8 mouse cellular contexts compared by ENCODE assay signal in the genomic region with DNA sequence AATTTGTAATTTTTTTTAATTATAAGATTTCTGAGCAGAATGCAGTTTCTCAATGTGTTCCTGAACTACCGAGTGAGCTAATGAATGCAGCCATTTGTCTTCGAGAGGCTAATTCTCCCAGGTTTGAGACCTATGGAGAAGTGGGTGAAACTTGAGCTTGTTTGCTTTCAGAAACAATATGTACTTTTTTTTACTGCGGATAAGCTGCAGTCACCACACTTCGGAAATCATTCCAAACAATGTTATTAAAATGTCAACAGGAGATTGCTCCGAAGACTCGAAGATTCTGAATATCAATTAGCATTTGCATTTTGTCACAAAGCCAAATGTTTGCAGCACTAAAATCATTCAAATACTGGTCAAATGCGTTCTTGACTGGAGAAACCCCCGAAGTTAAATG. TPM values are rescaled to one million over a fixed set of nuclear protein-coding genes. Genes with fewer than 3 reads are reported as not detected.
A peak's percentile ranks its signal among the peaks of the same experiment; 100 is the strongest.
DNase-seq lines count a peak whose midpoint lies in the region; ATAC-seq and TF ChIP-seq lines count a peak whose summit lies in the region.
"Had no signal": no experiment of that assay in that cellular context is flagged by ENCODE, and none has a peak within 500 bp of the region (broad histone marks: within the 10 kb centered on the region; RNA-seq: fewer than 3 reads in every experiment).

No protein-coding gene starts in this region.

- no peaks in the 10 kb centered on the region for H3K36me3 ChIP-seq in lung, postnatal 0 days (ENCODE audit: insufficient read depth, low read length)
- H3K36me3 ChIP-seq in heart, embryonic 16.5 days (ENCODE audit: control insufficient read depth, insufficient read depth) = no peaks in the 10 kb centered on the region
- H3K36me3 ChIP-seq in liver, embryonic 13.5 days = no peaks in the 10 kb centered on the region

- no peak overlapping the region for H3K9ac ChIP-seq in lung, postnatal 0 days (replicated peaks; ENCODE audit: low read depth)
- peak overlapping the region; percentile 97 for H3K9ac ChIP-seq in heart, embryonic 16.5 days (ENCODE audit: low read length)
- no peak overlapping the region for H3K9ac ChIP-seq in liver, embryonic 13.5 days

- H3K4me1 ChIP-seq in lung, postnatal 0 days (ENCODE audit: insufficient read depth, low read depth, low read length) = no peaks in the 10 kb centered on the region
- peaks cover 6% of the 10 kb centered on the region for H3K4me1 ChIP-seq in heart, embryonic 16.5 days (ENCODE audit: control insufficient read depth, insufficient read depth, low read length)
- peaks cover 19% of the 10 kb centered on the region for H3K4me1 ChIP-seq in liver, embryonic 13.5 days (replicated peaks)

- H3K4me3 ChIP-seq in lung, postnatal 0 days (ENCODE audit: low read depth, low read length) = peak overlapping the region; percentile 91
- peak overlapping the region; percentile 96 for H3K4me3 ChIP-seq in heart, embryonic 16.5 days (ENCODE audit: low read length)
- peak overlapping the region; percentile 67 for H3K4me3 ChIP-seq in liver, embryonic 13.5 days (replicated peaks)

- no peak for TF ChIP-seq EP300 in lung, postnatal 0 days (IDR thresholded peaks at IDR 0.05)

- H3K9me3 ChIP-seq in lung, postnatal 0 days (ENCODE audit: low read length) = no peaks in the 10 kb centered on the region
- no peaks in the 10 kb centered on the region for H3K9me3 ChIP-seq in heart, embryonic 16.5 days (replicated peaks; ENCODE audit: control insufficient read depth, low read length)
- H3K9me3 ChIP-seq in liver, embryonic 13.5 days (replicated peaks) = no peaks in the 10 kb centered on the region

- H3K27me3 ChIP-seq in lung, postnatal 0 days (replicated peaks; ENCODE audit: insufficient read depth, low read length) = no peaks in the 10 kb centered on the region
- no peaks in the 10 kb centered on the region for H3K27me3 ChIP-seq in heart, embryonic 16.5 days (ENCODE audit: control insufficient read depth, insufficient read depth, low read length)
- H3K27me3 ChIP-seq in liver, embryonic 13.5 days = peaks cover 56% of the 10 kb centered on the region

- H3K4me2 ChIP-seq in lung, postnatal 0 days (replicated peaks; ENCODE audit: low read depth, low read length) = peak overlapping the region; percentile 87; the same call in 1 of the 2 replicates
- H3K4me2 ChIP-seq in heart, embryonic 16.5 days (ENCODE audit: low read depth, low read length) = peak overlapping the region; percentile 88
- peak overlapping the region; percentile 81 for H3K4me2 ChIP-seq in liver, embryonic 13.5 days

- DNase-seq in lung, postnatal 0 days (ENCODE audit: low spot score) = peak; percentile 37
- DNase-seq in lung, postnatal 10 days = no peak
- no peak for DNase-seq in liver, embryonic 13.5 days
- no peak for DNase-seq in adipocyte (ENCODE audit: low spot score)
- DNase-seq in frontal cortex, postnatal 36 days (ENCODE audit: low spot score in 2 of 2) = no peak
- DNase-seq in natural killer cell, adult 2 months (ENCODE audit: low spot score in 2 of 2) = no peak
- DNase-seq: cerebellum, adult 8-10 months had no signal

- TF ChIP-seq CTCF in lung, postnatal 0 days (IDR thresholded peaks at IDR 0.05) = no peak

- H3K27ac ChIP-seq in lung, postnatal 0 days (ENCODE audit: low read length) = peak overlapping the region; percentile 95; the same call in 1 of the 2 replicates
- peak overlapping the region; percentile 100; the same call in 1 of the 2 replicates for H3K27ac ChIP-seq in heart, embryonic 16.5 days (ENCODE audit: low read length)
- H3K27ac ChIP-seq in liver, embryonic 13.5 days = no peak overlapping the region

- no peak for ATAC-seq in lung, postnatal 0 days
- no peak for ATAC-seq in heart, embryonic 16.5 days (replicated peaks; ENCODE audit: extremely low read depth, insufficient read depth, low FRiP score)
- ATAC-seq in liver, embryonic 13.5 days (ENCODE audit: low read depth) = no peak

- WGBS in lung, postnatal 0 days = 4% methylated on average over 8 of the region's 8 CpGs
- 14% methylated on average over 8 of the region's 8 CpGs for WGBS in heart, embryonic 16.5 days
- 16% methylated on average over 8 of the region's 8 CpGs for whole genome bisulfite sequencing in liver, embryonic 13.5 days (ENCODE audit: insufficient replicate concordance)

RNA-seq across cellular contexts. Expression of a gene that starts 0.7 kb away (rescaled TPM):
- 46.3 and 56.4 TPM in 2 replicates for polyA plus RNA-seq in lung, postnatal 0 days (2015; fragmentation: Nextera tagmentation; extraction: Ambion mirVana)
- 32.7 and 34.6 TPM in 2 replicates for polyA plus RNA-seq in heart, embryonic 16.5 days (2015; fragmentation: Nextera tagmentation; extraction: Ambion mirVana)
- polyA plus RNA-seq in liver, embryonic 13.5 days (2015; fragmentation: Nextera tagmentation; extraction: Ambion mirVana) = 4.3 and 4.6 TPM in 2 replicates
